Mouse (Mus musculus) kidney, embryonic 15.5 days (tissue): ENCODE results near the gene Pid1. TPM values are rescaled to one million over a fixed set of nuclear protein-coding genes. Genes with fewer than 3 reads are reported as not detected.

Source experiments
- ATAC-seq: fragments of 200-750 bp; cut with Nextera tagmentation; replicated peaks from 2 replicates; pipeline ENCODE4 v1.8.0; 2017; ENCODE audit warnings: moderate TSS enrichment; ENCODE audit not compliant: low FRiP score
- H3K27ac ChIP-seq: fragments of 300-500 bp; sonication (generic); 2 replicates; pipeline ENCODE4 v1.5.1; 2015; ENCODE audit warnings: mild to moderate bottlenecking, inconsistent platforms
- H3K27me3 ChIP-seq: fragments of 300-500 bp; sonication (generic); 2 replicates; pipeline ENCODE4 v1.6.1; 2015; ENCODE audit warnings: inconsistent platforms
- H3K36me3 ChIP-seq: fragments of 300-500 bp; sonication (generic); 2 replicates; pipeline ENCODE4 v1.6.1; 2015; ENCODE audit warnings: inconsistent platforms
- H3K4me1 ChIP-seq: fragments of 300-500 bp; sonication (generic); 2 replicates; pipeline ENCODE4 v1.6.1; 2015; ENCODE audit warnings: inconsistent platforms
- H3K4me2 ChIP-seq: fragments of 300-500 bp; sonication (generic); 2 replicates; pipeline ENCODE4 v1.6.1; 2015; ENCODE audit warnings: moderate library complexity, mild to moderate bottlenecking, inconsistent platforms
- H3K4me3 ChIP-seq: fragments of 300-500 bp; sonication (generic); replicated peaks from 2 replicates; pipeline ENCODE4 v1.5.1; 2015; ENCODE audit warnings: mild to moderate bottlenecking, inconsistent platforms
- H3K9ac ChIP-seq: fragments of 300-500 bp; sonication (generic); 2 replicates; pipeline ENCODE4 v1.6.1; 2015; ENCODE audit warnings: mild to moderate bottlenecking, inconsistent platforms
- H3K9me3 ChIP-seq: fragments of 300-500 bp; sonication (generic); replicated peaks from 2 replicates; pipeline ENCODE4 v1.6.1; 2016; ENCODE audit warnings: inconsistent platforms
- WGBS: fragments of 180-500 bp; shearing (Covaris S2); methylation state at CpG from one replicate; pipeline ENCODE4 v1.1.7; 2015; ENCODE audit warnings: mixed read lengths; 5-methylcytosine and 5-hydroxymethylcytosine counted together
- polyA plus RNA-seq: library from polyadenylated mRNA; unstranded; fragments of >200 nt; fragmentation: Nextera tagmentation; extraction: Ambion mirVana; gene quantifications from 2 replicates; pipeline ENCODE4 v1.2.1, GENCODE M21; 2015

The Pid1 gene
- polyA plus RNA-seq, 1 experiment from 2014 or later = 34.5 TPM

DNA sequence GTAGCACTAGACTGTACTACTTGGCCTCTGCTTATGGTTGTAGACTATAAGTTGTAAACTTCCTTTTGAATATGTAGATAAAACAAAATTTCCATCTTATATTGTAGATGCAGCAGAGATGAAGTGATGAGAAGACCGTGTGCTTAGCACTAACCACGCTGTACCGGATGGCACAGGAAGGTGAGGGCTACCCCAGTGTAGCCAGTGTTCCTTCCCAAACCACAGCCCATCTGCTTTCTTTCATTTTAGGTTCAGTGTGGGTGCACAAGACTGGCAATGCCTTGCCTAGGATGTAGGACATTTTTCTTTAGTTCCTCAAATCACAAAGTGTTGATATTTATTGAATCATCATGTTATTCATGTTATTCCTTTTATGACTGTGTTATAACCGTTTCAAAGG lies 160.5 kb downstream of the Pid1 start:
- no peaks in the 10 kb centered on the region for H3K4me1 ChIP-seq
- H3K4me3 ChIP-seq = no peak overlapping the region
- H3K27me3 ChIP-seq = no peaks in the 10 kb centered on the region
- H3K4me2 ChIP-seq = no peak overlapping the region
- no peak overlapping the region for H3K27ac ChIP-seq
- H3K36me3 ChIP-seq = no peaks in the 10 kb centered on the region
- 88% methylated on average over 4 of the region's 4 CpGs for WGBS
- no peak overlapping the region for H3K9ac ChIP-seq
- ATAC-seq = no peak
- no peaks in the 10 kb centered on the region for H3K9me3 ChIP-seq

DNA sequence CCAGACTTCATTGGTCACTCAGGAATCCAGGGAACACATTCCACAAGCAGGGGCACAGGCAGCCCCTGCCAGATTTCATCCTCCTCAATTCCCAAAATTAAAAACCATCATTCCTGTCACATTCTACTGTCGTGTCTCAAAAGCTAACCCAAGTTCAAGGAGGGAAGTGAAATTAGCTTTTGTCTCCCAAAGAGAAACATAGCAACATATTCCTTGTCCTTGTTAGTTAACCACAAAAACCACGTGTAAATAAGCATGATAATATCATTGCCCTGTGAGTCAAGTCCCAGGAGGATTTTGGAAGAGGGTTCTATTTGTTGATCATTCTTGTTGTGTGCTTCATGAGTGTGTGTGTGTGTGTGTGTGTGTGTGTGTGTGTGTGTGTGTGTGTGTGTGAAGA lies 164.1 kb downstream of the Pid1 start:
- Histone ChIP-seq H3K27ac (no peak overlapping the region), H3K9ac (no peak overlapping the region), H3K9me3 (no peaks in the 10 kb centered on the region), H3K4me1 (no peaks in the 10 kb centered on the region), H3K4me3 (no peak overlapping the region), H3K27me3 (no peaks in the 10 kb centered on the region), H3K36me3 (no peaks in the 10 kb centered on the region), H3K4me2 (no peak overlapping the region)
- WGBS = 51% methylated on average over 2 of the region's 2 CpGs
- ATAC-seq = no peak

DNA sequence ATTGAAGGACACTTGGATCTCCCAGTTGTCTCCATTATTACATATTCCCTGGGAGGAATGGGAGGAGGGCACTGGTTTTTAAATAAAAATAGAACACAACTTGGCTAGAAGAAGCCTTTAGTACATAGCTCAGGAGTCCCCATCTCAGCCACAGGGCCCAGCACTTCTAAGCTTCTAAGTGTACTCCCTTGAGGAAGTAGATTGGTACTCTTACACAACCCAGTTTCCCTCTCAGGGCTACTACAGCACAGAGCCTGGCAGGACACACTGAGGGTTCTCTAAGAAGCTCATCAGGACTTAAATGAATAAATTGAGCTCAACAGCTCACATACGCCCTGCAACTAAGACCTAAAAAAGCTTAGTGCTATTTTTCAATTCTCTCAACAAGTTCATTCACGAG lies 165.1 kb downstream of the Pid1 start:
- Histone ChIP-seq H3K36me3 (no peaks in the 10 kb centered on the region), H3K4me3 (no peak overlapping the region), H3K9ac (no peak overlapping the region), H3K27me3 (no peaks in the 10 kb centered on the region), H3K9me3 (no peaks in the 10 kb centered on the region), H3K4me2 (no peak overlapping the region), H3K4me1 (no peaks in the 10 kb centered on the region), H3K27ac (no peak overlapping the region)
- WGBS = 86% methylated on average over 2 of the region's 2 CpGs
- ATAC-seq = no peak

DNA sequence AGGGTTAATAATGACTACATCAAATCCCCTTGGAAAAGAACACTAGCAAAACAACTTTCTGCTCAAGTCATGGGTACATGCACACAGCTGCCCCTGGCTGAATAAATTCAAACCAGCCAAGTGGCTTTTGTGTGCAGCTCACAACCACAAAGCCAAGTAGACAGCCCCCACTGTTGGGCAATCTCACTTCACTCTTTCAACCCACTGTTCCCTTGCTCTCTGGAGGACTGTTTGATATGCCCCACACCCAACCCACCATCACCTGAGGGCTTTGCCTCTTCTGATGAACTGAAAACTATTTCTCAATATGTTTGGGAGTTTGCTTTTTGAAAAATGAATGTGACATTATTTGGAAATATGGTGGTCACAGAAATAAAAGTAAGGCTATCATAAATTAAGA lies 171.8 kb downstream of the Pid1 start:
- Histone ChIP-seq H3K9ac (no peak overlapping the region), H3K4me3 (no peak overlapping the region), H3K4me1 (no peaks in the 10 kb centered on the region), H3K27me3 (no peaks in the 10 kb centered on the region), H3K27ac (no peak overlapping the region), H3K36me3 (no peaks in the 10 kb centered on the region), H3K9me3 (no peaks in the 10 kb centered on the region), H3K4me2 (no peak overlapping the region)
- no peak for ATAC-seq

DNA sequence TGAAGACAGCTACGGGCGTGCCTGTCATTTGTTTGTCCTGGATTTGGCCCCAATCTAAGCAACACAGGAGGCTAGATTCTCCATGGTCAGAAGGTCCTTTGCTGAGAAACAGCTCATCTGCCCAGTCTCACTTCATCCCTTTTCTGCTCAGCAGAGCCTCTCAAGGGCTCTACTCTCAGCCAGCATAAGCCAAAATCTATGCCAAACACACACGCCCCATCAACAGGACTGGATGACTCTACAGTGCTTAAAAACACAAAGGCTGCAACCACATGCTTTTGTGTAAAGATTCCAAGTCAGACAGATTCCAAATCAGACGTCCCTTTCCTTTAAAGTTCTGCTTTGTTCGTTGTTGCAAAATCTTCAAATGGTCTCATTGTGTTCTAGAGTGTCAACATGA lies 174.5 kb downstream of the Pid1 start:
- H3K4me1 ChIP-seq = no peaks in the 10 kb centered on the region
- WGBS = 85% methylated on average over 5 of the region's 5 CpGs
- H3K27me3 ChIP-seq = no peaks in the 10 kb centered on the region
- H3K9ac ChIP-seq = no peak overlapping the region
- H3K9me3 ChIP-seq = no peaks in the 10 kb centered on the region
- H3K4me3 ChIP-seq = no peak overlapping the region
- no peak overlapping the region for H3K4me2 ChIP-seq
- H3K36me3 ChIP-seq = no peaks in the 10 kb centered on the region
- H3K27ac ChIP-seq = no peak overlapping the region
- ATAC-seq = no peak

DNA sequence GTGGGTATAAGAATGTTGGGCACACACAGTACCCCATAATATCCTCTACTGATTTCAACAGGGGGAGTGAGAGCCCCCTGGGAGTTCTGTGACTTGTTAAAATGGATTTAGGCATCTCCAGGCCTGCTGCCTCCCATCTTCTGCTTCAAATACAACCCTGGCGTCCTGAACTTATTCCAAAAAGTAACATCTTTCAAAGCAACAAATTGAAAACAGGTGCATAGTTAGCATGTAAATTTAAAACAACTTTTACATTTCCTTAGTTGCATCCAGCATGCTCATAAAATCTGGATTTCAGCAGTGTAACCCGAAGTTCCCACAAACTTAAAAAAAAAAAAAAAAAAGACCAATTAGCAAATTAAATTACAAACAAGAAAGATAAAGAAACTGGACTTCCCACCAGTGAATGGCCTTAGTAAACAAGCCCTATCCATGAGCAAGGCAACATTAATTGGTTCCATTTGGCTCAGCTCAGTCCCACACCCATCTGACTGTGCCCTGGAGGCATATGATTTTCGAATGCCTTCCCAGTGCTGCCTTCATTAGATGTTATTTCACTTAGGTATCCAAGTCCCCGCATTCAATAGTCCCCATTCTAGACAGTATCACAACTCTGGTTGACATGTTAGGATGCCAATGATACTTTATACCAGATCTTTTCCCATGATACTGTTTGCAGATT lies 177.1 kb downstream of the Pid1 start:
- Histone ChIP-seq H3K4me2 (no peak overlapping the region), H3K27ac (no peak overlapping the region), H3K36me3 (no peaks in the 10 kb centered on the region), H3K4me1 (no peaks in the 10 kb centered on the region), H3K9me3 (no peaks in the 10 kb centered on the region), H3K9ac (no peak overlapping the region), H3K4me3 (no peak overlapping the region), H3K27me3 (no peaks in the 10 kb centered on the region)
- no peak for ATAC-seq
- WGBS = 74% methylated on average over 4 of the region's 4 CpGs

DNA sequence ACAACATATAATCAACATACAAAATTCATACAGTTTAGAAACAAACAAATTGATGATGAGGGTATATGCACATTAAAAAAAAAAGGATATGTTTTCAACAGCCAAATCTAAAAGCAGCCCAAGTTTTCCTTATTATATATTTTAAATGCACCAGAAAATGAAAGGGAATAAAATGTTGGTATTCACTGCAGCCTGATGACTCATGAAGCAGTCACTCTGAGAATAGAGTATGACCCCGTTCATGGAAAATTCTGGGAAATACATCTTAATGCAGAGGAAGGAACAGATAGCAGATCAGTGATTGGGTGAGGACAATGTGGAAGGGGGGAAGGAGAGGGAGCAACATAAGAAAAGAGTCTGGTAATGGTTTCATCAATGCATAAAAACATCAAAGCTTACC lies 186.3 kb downstream of the Pid1 start:
- no peaks in the 10 kb centered on the region for H3K9me3 ChIP-seq
- 65% methylated on average over 1 of the region's 1 CpGs for WGBS
- H3K9ac ChIP-seq = no peak overlapping the region
- no peak overlapping the region for H3K27ac ChIP-seq
- no peak for ATAC-seq
- no peak overlapping the region for H3K4me2 ChIP-seq
- H3K27me3 ChIP-seq = no peaks in the 10 kb centered on the region
- H3K36me3 ChIP-seq = no peaks in the 10 kb centered on the region
- no peak overlapping the region for H3K4me3 ChIP-seq
- H3K4me1 ChIP-seq = 0 out of 2 replicates have a peak, but pooled peaks cover 2% of the 10 kb centered on the region

DNA sequence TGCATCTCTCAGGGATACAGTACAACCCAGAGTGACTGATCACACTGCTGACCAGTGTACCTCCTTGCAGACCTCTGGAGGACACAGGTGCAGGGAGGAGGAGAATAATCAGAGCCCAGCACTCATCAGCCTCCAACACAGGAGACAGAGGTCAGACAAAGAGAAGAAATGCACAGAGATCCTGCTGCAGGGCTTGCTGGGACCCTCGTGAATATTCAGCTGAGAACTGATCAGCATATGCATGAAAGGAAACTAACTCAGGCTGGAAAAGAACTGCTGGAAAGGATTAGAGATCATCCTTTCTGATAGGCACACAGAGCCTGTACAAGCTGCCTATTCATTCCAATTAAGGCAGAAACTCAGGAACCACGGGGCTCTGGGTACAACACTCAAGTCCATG lies 186.9 kb downstream of the Pid1 start:
- Histone ChIP-seq H3K4me3 (no peak overlapping the region), H3K9ac (no peak overlapping the region), H3K9me3 (no peaks in the 10 kb centered on the region), H3K27me3 (no peaks in the 10 kb centered on the region), H3K4me1 (0 out of 2 replicates have a peak, but pooled peaks cover 2% of the 10 kb centered on the region), H3K36me3 (no peaks in the 10 kb centered on the region), H3K27ac (no peak overlapping the region), H3K4me2 (no peak overlapping the region)
- WGBS = 43% methylated on average over 2 of the region's 2 CpGs
- ATAC-seq = no peak

DNA sequence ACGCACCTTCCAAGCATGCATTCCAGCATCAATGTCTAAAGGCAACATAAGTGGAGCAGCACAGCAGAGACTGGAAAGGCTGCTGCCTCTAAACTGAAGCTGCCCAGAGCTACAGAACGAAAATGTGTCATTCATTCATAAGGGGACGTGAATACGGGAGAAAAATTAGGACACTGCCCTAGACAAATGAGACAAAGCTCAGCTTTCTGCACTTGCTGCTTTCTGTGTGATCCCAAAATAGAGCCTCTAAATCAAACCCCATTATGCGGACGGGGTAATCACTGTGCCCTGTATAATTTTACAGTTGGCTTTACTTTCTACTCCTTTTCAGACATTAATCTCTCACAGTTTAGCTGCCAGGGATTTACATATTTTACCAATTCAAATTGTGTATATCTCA lies 191.0 kb downstream of the Pid1 start:
- Histone ChIP-seq H3K4me3 (no peak overlapping the region), H3K4me2 (no peak overlapping the region), H3K27me3 (no peaks in the 10 kb centered on the region), H3K9ac (no peak overlapping the region), H3K36me3 (no peaks in the 10 kb centered on the region), H3K4me1 (0 out of 2 replicates have a peak, but pooled peaks cover 2% of the 10 kb centered on the region), H3K27ac (no peak overlapping the region), H3K9me3 (no peaks in the 10 kb centered on the region)
- 75% methylated on average over 6 of the region's 6 CpGs for WGBS
- ATAC-seq = no peak

DNA sequence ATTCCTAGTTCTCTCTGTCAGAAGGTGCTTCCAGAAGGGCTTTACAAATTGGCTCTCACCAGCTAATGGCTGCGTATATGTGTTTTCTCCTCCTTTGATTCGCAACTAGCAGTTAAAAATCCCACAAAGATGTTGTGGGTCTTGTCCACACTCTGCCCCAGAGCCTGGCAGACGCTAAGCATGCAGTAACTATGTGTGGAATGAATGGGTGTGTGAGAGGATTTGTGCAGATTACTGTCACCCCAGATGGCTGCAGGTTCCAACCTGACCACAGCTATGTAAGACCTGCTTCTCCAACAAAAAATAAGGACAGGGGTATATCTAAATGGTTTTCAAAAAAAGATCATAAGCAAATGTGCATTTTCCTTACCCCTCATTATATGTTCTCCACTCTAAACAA lies 206.2 kb downstream of the Pid1 start:
- Histone ChIP-seq H3K4me3 (no peak overlapping the region), H3K4me2 (no peak overlapping the region), H3K27ac (no peak overlapping the region), H3K9me3 (no peaks in the 10 kb centered on the region), H3K9ac (no peak overlapping the region), H3K27me3 (no peaks in the 10 kb centered on the region), H3K4me1 (no peaks in the 10 kb centered on the region), H3K36me3 (no peaks in the 10 kb centered on the region)
- WGBS = 90% methylated on average over 3 of the region's 3 CpGs
- ATAC-seq = no peak

DNA sequence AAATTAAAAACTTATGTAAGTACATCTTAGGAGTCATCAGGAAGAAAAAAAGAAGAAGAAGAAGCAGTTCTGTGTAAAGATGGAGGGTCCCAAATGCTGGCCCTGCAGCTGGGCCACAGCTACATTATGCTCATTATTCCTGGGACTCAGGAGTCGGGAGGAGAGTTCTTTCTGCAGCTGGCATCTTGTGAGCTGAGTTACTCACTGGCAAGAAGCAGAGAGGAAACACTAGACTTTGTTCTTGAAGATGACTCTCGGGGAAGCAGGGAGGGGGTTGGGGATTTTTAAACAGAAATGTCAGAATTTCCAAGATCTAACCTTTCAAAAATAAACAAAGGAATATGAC lies 208.4 kb downstream of the Pid1 start:
- H3K27ac ChIP-seq = no peak overlapping the region
- H3K27me3 ChIP-seq = no peaks in the 10 kb centered on the region
- no peak overlapping the region for H3K4me2 ChIP-seq
- no peaks in the 10 kb centered on the region for H3K36me3 ChIP-seq
- no peak for ATAC-seq
- no peaks in the 10 kb centered on the region for H3K9me3 ChIP-seq
- no peaks in the 10 kb centered on the region for H3K4me1 ChIP-seq
- WGBS = 28% methylated on average over 2 of the region's 2 CpGs
- no peak overlapping the region for H3K9ac ChIP-seq
- H3K4me3 ChIP-seq = no peak overlapping the region

DNA sequence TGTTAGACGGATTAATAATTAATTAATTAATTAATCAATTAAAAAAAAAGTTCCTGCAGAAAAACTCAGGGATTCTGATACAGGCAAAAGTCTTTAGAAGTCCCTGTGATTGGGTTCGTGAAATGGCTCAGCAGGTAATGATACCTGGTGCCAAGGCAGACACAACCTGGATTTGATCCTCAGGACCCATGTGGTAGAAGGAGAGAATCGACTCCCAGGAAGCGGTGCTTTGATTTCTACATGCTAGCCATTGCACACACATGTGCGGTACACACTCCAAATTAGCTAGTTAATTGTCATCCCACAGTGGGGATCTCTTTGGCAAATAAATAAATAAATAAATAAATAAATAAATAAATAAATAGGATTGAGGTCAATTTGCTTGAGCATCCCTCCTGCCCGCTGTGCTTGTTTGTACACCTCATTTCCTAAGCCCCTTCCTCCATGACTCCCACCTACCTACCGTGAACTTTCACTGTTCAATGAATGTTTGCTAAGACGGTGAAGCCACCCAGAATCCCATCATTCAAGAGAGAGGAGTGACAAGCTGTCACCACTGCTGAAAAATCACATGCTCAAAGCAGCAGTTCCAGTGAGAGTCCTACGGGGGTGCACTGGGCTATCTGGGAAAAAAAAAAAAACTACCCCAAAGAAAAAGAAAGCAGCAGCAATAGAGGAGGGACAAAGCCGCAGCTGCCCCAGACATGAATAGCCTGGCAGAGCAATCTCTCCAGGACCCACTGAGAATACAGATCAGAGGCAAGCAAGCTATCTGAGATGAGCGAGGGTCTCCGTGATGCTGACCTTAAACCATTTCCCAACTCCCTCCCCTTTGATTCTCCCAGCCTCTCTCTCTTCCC lies 209.0 kb downstream of the Pid1 start:
- WGBS = 71% methylated on average over 12 of the region's 12 CpGs
- Histone ChIP-seq H3K36me3 (no peaks in the 10 kb centered on the region), H3K9ac (no peak overlapping the region), H3K4me1 (no peaks in the 10 kb centered on the region), H3K9me3 (no peaks in the 10 kb centered on the region), H3K4me2 (no peak overlapping the region), H3K27me3 (no peaks in the 10 kb centered on the region), H3K27ac (no peak overlapping the region), H3K4me3 (no peak overlapping the region)
- no peak for ATAC-seq
